Mouse (Mus musculus): ENCODE results near the gene Rom1. TPM values are rescaled to one million over a fixed set of nuclear protein-coding genes. Genes with fewer than 3 reads are reported as not detected.

Rom1 gene
- polyA plus RNA-seq, 1 experiment from 2014 or later, result 2.3 TPM

GRCm38 (mm10) chr19:8892829-8893766, 36.1 kb downstream of the Rom1 start, which contains the start of gene Ints5:
Gene Ints5 (plus strand): TSS chr19:8893005.
- WGBS, result 3% methylated on average over 54 of the region's 54 CpGs
- no peaks in the 10 kb centered on the region for H3K9me3 ChIP-seq
- H3K4me3 ChIP-seq, result peak within 1 kb of the TSS; percentile 73
- ATAC-seq (ENCODE audit: low FRiP score, low read depth), result peak; percentile 34
- peaks cover 30% of the 10 kb centered on the region for H3K36me3 ChIP-seq
- peaks cover 32% of the 10 kb centered on the region for H3K4me1 ChIP-seq
- H3K4me2 ChIP-seq (replicated peaks), result peak within 1 kb of the TSS; percentile 92
- H3K9ac ChIP-seq, result peak within 1 kb of the TSS; percentile 81
- H3K27me3 ChIP-seq (replicated peaks), result no peaks in the 10 kb centered on the region
- peak within 1 kb of the TSS; percentile 61 for H3K27ac ChIP-seq

GRCm38 (mm10) chr19:8888511-8889385, 40.4 kb downstream of the Rom1 start, which contains the start of the genes 1810009A15Rik and Gm49416:
Gene 1810009A15Rik (plus strand): TSS chr19:8888853.
Gene Gm49416 (plus strand): TSS chr19:8888926.
- Histone ChIP-seq H3K4me1 (peaks cover 15% of the 10 kb centered on the region), H3K4me3 (peak within 1 kb of the TSS; percentile 57), H3K27me3 (replicated peaks) (no peaks in the 10 kb centered on the region), H3K4me2 (replicated peaks) (peak within 1 kb of the TSS; percentile 79), H3K27ac (peak within 1 kb of the TSS; percentile 67), H3K9me3 (no peaks in the 10 kb centered on the region), H3K36me3 (peaks cover 11% of the 10 kb centered on the region), H3K9ac (peak within 1 kb of the TSS; percentile 75)
- under 1% methylated on average over 58 of the region's 58 CpGs for WGBS
- peak; percentile 95 for ATAC-seq (ENCODE audit: low FRiP score, low read depth)

- no peaks in the 10 kb centered on the region for H3K27me3 ChIP-seq (replicated peaks)
- 13% methylated on average over 19 of the region's 19 CpGs for WGBS
- H3K36me3 ChIP-seq, result peaks cover 11% of the 10 kb centered on the region
- H3K4me2 ChIP-seq (replicated peaks), result peak overlapping the region; percentile 79
- peak overlapping the region; percentile 57 for H3K4me3 ChIP-seq
- peak overlapping the region; percentile 75 for H3K9ac ChIP-seq
- H3K9me3 ChIP-seq, result no peaks in the 10 kb centered on the region
- peak overlapping the region; percentile 12; the same call in 1 of the 2 replicates for H3K27ac ChIP-seq
- no peak; the same call in 1 of the 2 replicates for ATAC-seq (ENCODE audit: low FRiP score, low read depth)
- peaks cover 12% of the 10 kb centered on the region for H3K4me1 ChIP-seq
Observed at GRCm38 (mm10) chr19:8887585-8888463, 41.3 kb downstream of the Rom1 start.

GRCm38 (mm10) chr19:8886916-8887584, 42.1 kb downstream of the Rom1 start:
- no peak for ATAC-seq (ENCODE audit: low FRiP score, low read depth)
- no peaks in the 10 kb centered on the region for H3K9me3 ChIP-seq
- H3K4me2 ChIP-seq (replicated peaks), result peak overlapping the region; percentile 79
- 54% methylated on average over 1 of the region's 1 CpGs for WGBS
- H3K36me3 ChIP-seq, result peaks cover 11% of the 10 kb centered on the region
- H3K27me3 ChIP-seq (replicated peaks), result no peaks in the 10 kb centered on the region
- H3K4me1 ChIP-seq, result peaks cover 12% of the 10 kb centered on the region
- no peak overlapping the region for H3K27ac ChIP-seq
- H3K4me3 ChIP-seq, result no peak overlapping the region
- H3K9ac ChIP-seq, result no peak overlapping the region

GRCm38 (mm10) chr19:8883616-8884015, 45.5 kb downstream of the Rom1 start, which contains the start of the genes Lbhd1 and Gm49403:
Gene Lbhd1 (plus strand): TSS chr19:8883732.
Gene Gm49403 (plus strand): TSS chr19:8883930.
- Histone ChIP-seq H3K4me2 (replicated peaks) (no peak within 1 kb of the TSS), H3K9ac (no peak within 1 kb of the TSS), H3K36me3 (no peaks in the 10 kb centered on the region), H3K27me3 (replicated peaks) (no peaks in the 10 kb centered on the region), H3K27ac (no peak within 1 kb of the TSS), H3K4me1 (peaks cover 17% of the 10 kb centered on the region), H3K9me3 (no peaks in the 10 kb centered on the region), H3K4me3 (no peak within 1 kb of the TSS)
- ATAC-seq (ENCODE audit: low FRiP score, low read depth), result no peak
- 73% methylated on average over 3 of the region's 3 CpGs for WGBS

- peaks cover 10% of the 10 kb centered on the region for H3K36me3 ChIP-seq
- no peaks in the 10 kb centered on the region for H3K9me3 ChIP-seq
- 0 out of 2 replicates have a peak, but pooled peaks cover 9% of the 10 kb centered on the region for H3K4me1 ChIP-seq
- H3K4me3 ChIP-seq, result peak overlapping the region; percentile 64
- no peak; the same call in 1 of the 2 replicates for ATAC-seq (ENCODE audit: low FRiP score, low read depth)
- H3K27me3 ChIP-seq (replicated peaks), result no peaks in the 10 kb centered on the region
- no peak overlapping the region; the same call in 1 of the 2 replicates for H3K27ac ChIP-seq
- 29% methylated on average over 3 of the region's 3 CpGs for WGBS
- peak overlapping the region; percentile 77 for H3K4me2 ChIP-seq (replicated peaks)
- H3K9ac ChIP-seq, result no peak overlapping the region
Observed at GRCm38 (mm10) chr19:8881034-8881392, 48.1 kb downstream of the Rom1 start.

DNA sequence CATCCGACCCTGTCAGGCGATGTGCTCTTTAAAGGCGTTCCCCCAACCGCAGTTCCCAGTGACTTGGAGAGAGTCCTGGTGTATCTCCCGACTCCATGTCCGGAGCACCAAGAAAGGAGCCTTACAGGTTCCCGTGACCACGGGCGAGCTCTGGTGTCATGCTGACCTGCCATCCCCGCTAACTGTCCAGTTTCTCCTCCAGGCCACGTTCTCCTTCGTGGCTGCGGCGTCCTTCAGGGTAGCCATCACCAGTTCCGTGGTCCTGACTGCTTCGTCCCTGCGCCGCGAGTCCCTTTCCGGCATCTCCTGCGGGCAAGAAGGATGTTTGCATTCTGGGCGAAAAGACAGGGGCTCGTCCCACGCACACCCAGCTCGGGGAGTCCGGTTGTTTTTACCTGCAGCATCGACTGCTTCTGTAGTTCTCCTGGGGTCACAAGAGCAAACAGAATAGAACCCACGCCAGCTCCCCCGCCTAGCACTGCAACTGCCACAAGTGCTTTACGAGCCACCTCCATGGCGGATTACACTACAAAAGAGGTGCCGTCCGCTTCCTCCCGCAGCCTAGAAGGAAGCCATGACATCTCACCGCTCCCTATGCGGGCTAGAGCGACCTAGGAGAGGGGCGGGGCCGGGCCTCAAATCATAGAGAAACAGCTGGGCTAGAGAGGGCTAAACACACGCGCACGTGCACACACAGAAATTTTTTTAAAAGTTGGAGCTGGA, 48.7 kb downstream of the Rom1 start, which contains the start of gene Uqcc3:
Gene Uqcc3, minus strand, starts transcription at position 613 of the 723 bp plus-strand sequence.
- Histone ChIP-seq H3K27ac (peak within 1 kb of the TSS; percentile 23; the same call in 1 of the 2 replicates), H3K4me3 (peak within 1 kb of the TSS; percentile 64), H3K9ac (peak within 1 kb of the TSS; percentile 86), H3K27me3 (replicated peaks) (no peaks in the 10 kb centered on the region), H3K36me3 (peaks cover 16% of the 10 kb centered on the region), H3K4me2 (replicated peaks) (peak within 1 kb of the TSS; percentile 77), H3K4me1 (0 out of 2 replicates have a peak, but pooled peaks cover 9% of the 10 kb centered on the region), H3K9me3 (no peaks in the 10 kb centered on the region)
- peak; percentile 98 for ATAC-seq (ENCODE audit: low FRiP score, low read depth)
- WGBS, result under 1% methylated on average over 42 of the region's 42 CpGs

Small RNA genes within 50 kb of the gene (microRNA-seq; reads per million reads assigned to microRNA genes)
- gene Mir5136, result not detected

Other genes with a start within 250 kb of the Rom1 start
- gene Slc3a2, start 206.0 kb downstream of the Rom1 start, polyA plus RNA-seq (2016; fragmentation: Nextera tagmentation; extraction: Ambion mirVana), result 144 and 147 TPM in 2 replicates
- 83.5 and 85.1 TPM in 2 replicates for gene Wdr74, start 193.5 kb downstream of the Rom1 start, polyA plus RNA-seq (2016; fragmentation: Nextera tagmentation; extraction: Ambion mirVana)
- gene 1700092M07Rik, start 188.6 kb downstream of the Rom1 start, polyA plus RNA-seq (2016; fragmentation: Nextera tagmentation; extraction: Ambion mirVana), result 2.3 and 3.6 TPM in 2 replicates
- gene Stx5a, start 187.9 kb downstream of the Rom1 start, polyA plus RNA-seq (2016; fragmentation: Nextera tagmentation; extraction: Ambion mirVana), result 129 TPM in 2 replicates
- 186 and 216 TPM in 2 replicates for gene Nxf1, start 172.3 kb downstream of the Rom1 start, polyA plus RNA-seq (2016; fragmentation: Nextera tagmentation; extraction: Ambion mirVana)
- 199 and 210 TPM in 2 replicates for gene Tmem223, start 158.4 kb downstream of the Rom1 start, polyA plus RNA-seq (2016; fragmentation: Nextera tagmentation; extraction: Ambion mirVana)
- gene Tmem179b, start 154.9 kb downstream of the Rom1 start, polyA plus RNA-seq (2016; fragmentation: Nextera tagmentation; extraction: Ambion mirVana), result 37.2 and 39.0 TPM in 2 replicates
- gene Taf6l, start 142.9 kb downstream of the Rom1 start, polyA plus RNA-seq (2016; fragmentation: Nextera tagmentation; extraction: Ambion mirVana), result 29.9 and 34.4 TPM in 2 replicates
- gene Polr2g, start 130.8 kb downstream of the Rom1 start, polyA plus RNA-seq (2016; fragmentation: Nextera tagmentation; extraction: Ambion mirVana), result 152 and 158 TPM in 2 replicates
- gene Zbtb3, start 126.8 kb downstream of the Rom1 start, polyA plus RNA-seq (2016; fragmentation: Nextera tagmentation; extraction: Ambion mirVana), result 7.2 and 7.5 TPM in 2 replicates
- 55.2 and 57.7 TPM in 2 replicates for gene Ttc9c, start 110.0 kb downstream of the Rom1 start, polyA plus RNA-seq (2016; fragmentation: Nextera tagmentation; extraction: Ambion mirVana)
- 5.7 and 7.5 TPM in 2 replicates for gene Hnrnpul2, start 109.3 kb downstream of the Rom1 start, polyA plus RNA-seq (2016; fragmentation: Nextera tagmentation; extraction: Ambion mirVana)
- 0.45 TPM in 1 of 2 replicates, not detected in the other for gene AC129217.1, start 99.6 kb downstream of the Rom1 start, polyA plus RNA-seq (2016; fragmentation: Nextera tagmentation; extraction: Ambion mirVana)
- gene Bscl2, start 91.9 kb downstream of the Rom1 start, polyA plus RNA-seq (2016; fragmentation: Nextera tagmentation; extraction: Ambion mirVana), result 66.1 and 68.5 TPM in 2 replicates
- gene Gng3, start 90.2 kb downstream of the Rom1 start, polyA plus RNA-seq (2016; fragmentation: Nextera tagmentation; extraction: Ambion mirVana), result 203 and 211 TPM in 2 replicates
- gene Lrrn4cl, start 78.6 kb downstream of the Rom1 start, polyA plus RNA-seq (2016; fragmentation: Nextera tagmentation; extraction: Ambion mirVana), result 0.47 and 0.56 TPM in 2 replicates
- gene Ubxn1, start 57.9 kb downstream of the Rom1 start, polyA plus RNA-seq (2016; fragmentation: Nextera tagmentation; extraction: Ambion mirVana), result 186 and 193 TPM in 2 replicates
- 62.2 and 66.0 TPM in 2 replicates for gene Uqcc3, start 48.4 kb downstream of the Rom1 start, polyA plus RNA-seq (2016; fragmentation: Nextera tagmentation; extraction: Ambion mirVana)
- gene Lbhd1, start 45.6 kb downstream of the Rom1 start, polyA plus RNA-seq (2016; fragmentation: Nextera tagmentation; extraction: Ambion mirVana), result 63.3 and 89.5 TPM in 2 replicates
- gene Gm49403, start 45.4 kb downstream of the Rom1 start, polyA plus RNA-seq (2016; fragmentation: Nextera tagmentation; extraction: Ambion mirVana), result not detected in 2 replicates
- 82.0 and 98.5 TPM in 2 replicates for gene 1810009A15Rik, start 40.5 kb downstream of the Rom1 start, polyA plus RNA-seq (2016; fragmentation: Nextera tagmentation; extraction: Ambion mirVana)
- not detected in 2 replicates for gene Gm49416, start 40.4 kb downstream of the Rom1 start, polyA plus RNA-seq (2016; fragmentation: Nextera tagmentation; extraction: Ambion mirVana)
- 43.6 and 47.3 TPM in 2 replicates for gene Ints5, start 36.4 kb downstream of the Rom1 start, polyA plus RNA-seq (2016; fragmentation: Nextera tagmentation; extraction: Ambion mirVana)
- 116 and 119 TPM in 2 replicates for gene Ganab, start 31.3 kb downstream of the Rom1 start, polyA plus RNA-seq (2016; fragmentation: Nextera tagmentation; extraction: Ambion mirVana)
- gene B3gat3, start 9.0 kb downstream of the Rom1 start, polyA plus RNA-seq (2016; fragmentation: Nextera tagmentation; extraction: Ambion mirVana), result 84.2 and 91.5 TPM in 2 replicates
- gene Eml3, start 196 bp upstream of the Rom1 start, polyA plus RNA-seq (2016; fragmentation: Nextera tagmentation; extraction: Ambion mirVana), result 14.1 and 14.3 TPM in 2 replicates
- gene Mta2, start 12.5 kb upstream of the Rom1 start, polyA plus RNA-seq (2016; fragmentation: Nextera tagmentation; extraction: Ambion mirVana), result 175 and 177 TPM in 2 replicates
- gene Tut1, start 24.5 kb upstream of the Rom1 start, polyA plus RNA-seq (2016; fragmentation: Nextera tagmentation; extraction: Ambion mirVana), result 32.5 and 34.6 TPM in 2 replicates
- 360 and 361 TPM in 2 replicates for gene Eef1g, start 37.7 kb upstream of the Rom1 start, polyA plus RNA-seq (2016; fragmentation: Nextera tagmentation; extraction: Ambion mirVana)
- 5.0 and 6.3 TPM in 2 replicates for gene Ahnak, start 59.9 kb upstream of the Rom1 start, polyA plus RNA-seq (2016; fragmentation: Nextera tagmentation; extraction: Ambion mirVana)
- gene Scgb1a1, start 158.6 kb upstream of the Rom1 start, polyA plus RNA-seq (2016; fragmentation: Nextera tagmentation; extraction: Ambion mirVana), result not detected in 2 replicates
- 15.9 and 16.5 TPM in 2 replicates for gene Asrgl1, start 206.3 kb upstream of the Rom1 start, polyA plus RNA-seq (2016; fragmentation: Nextera tagmentation; extraction: Ambion mirVana)

All from neural tube, embryonic 12.5 days (tissue).